Mouse (Mus musculus) kidney, postnatal 25 days (tissue): ENCODE data around the gene P4ha2.
A peak's percentile ranks its signal among the peaks of the same experiment; 100 is the strongest.

Source experiments
- DNase-seq, 2 experiments: peaks; one replicate each; pipeline ENCODE4 v3.0.0; 2021; ENCODE audit warnings: mixed read lengths in 2 of 2

Gene P4ha2

DNA sequence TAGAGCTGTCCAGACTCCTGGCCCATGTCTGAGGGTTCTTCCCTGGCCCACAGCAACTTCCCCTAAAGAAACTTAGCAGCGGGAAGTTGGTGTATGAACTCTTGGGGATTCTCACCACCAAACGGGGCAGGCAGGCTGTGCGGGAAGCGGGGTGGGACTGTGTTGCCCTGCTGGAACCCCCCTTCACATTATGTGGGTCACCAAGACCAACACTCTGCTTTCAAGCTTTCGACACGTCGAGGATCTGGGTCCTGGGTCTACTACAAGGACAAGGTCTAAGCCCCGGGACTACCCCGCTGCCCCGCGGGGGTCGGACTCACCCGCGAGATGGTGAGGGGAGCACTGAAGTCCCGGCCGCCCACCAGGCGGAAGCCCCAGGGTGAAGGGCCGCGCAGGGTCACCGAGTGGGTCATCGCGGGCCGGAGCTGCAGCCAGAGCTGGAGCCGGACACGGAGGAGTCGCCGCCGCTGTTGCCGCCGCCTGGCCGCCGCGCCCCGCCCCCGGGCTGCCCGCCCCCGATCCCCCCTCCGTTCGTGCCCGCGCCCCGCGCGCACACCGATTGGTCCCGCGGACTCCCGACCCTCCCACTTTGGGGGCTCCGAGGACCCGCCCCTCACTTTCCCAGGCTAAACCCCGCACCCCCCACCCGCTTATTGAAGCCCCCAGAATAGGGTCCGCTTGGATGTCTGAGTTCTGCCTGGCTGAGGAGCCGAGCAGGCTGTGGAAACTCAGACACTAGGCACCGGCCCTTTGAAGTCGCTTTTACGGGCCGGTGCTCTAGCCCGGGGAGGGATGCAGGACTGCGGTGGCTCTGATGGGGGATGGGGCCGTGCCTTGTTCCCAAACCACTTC is 31.1 kb upstream of the P4ha2 start, which contains the start of gene Pdlim4:
Pdlim4 (minus strand) TSS at position 495 of the 852 bp plus-strand sequence.
- peak; percentile 41 to 63 for DNase-seq

DNA sequence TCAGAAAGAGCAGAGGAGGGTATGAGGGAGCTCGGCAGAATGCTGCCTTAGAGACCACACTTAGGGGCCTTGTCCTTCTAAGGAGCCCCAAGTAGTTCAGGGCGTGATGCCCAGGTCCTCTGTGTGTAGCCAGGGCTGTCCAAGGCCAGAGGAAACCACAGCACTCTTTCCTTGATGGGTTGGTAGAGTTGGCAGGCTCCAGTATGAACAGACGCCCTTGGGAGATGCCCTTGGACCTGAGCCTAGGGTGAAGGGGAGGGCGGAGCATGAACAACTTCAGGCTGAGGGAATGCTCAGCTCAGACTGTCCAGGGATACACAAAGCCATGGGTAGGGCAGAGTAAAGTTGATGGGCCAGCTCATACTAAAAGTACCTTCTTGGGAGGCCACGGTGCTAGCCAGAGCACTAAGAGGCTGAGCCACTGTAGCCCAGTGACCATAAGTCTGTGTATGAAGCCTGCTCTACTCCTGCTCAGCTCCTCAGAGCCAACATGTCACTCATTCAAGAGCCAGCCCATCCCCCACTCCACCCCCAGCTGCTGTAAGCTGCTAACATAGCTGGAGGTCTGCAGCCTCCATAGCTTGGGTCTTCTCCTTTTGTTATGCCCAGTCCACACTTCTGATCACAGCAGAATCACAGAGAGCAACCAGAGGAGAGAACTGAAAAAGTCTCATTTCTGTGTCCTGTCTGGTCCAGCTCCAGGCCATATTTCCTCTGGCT is 28.0 kb upstream of the P4ha2 start:
- peak in 1 of 2 experiments; percentile 36 for DNase-seq

DNA sequence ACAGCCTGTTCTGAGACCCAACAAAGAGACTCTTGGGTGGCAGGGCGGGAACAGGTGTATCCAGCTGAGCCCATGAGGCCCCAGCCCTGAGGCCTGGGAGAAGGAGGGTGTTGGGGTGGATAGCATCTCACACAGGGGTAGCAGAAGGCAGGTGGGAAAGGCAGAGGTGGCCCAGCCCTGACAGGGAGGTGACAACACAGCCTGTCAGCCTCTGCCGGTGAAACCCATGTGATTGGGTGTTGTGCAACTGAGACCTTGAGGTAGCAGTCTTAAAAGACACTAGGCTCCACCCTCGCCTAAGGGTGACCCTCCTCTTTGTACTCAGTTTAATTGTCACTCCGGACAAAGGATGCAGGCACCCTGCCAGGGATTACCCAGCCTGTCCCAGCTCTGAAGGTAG is 26.6 kb upstream of the P4ha2 start:
- peak in 1 of 2 experiments; percentile 29 for DNase-seq

DNA sequence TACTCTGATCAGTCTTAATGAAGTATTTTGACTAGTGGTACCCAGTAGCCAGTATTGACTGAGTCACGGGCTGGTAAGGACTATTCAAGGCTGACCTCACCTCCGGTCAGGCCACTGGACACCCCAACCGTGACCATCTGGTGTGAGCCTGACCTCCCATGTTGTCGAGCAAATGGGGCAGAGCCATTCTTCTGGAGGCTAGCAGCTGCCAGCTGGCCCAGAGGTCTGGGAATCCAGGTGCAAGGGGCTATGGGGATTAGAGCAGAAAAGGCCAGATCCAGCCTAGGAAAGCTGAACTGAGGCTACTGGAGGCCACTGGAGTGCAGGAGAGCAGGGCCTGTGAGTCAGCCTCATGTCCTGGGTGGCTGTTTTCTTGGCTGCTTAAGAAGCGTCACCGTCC is 24.5 kb upstream of the P4ha2 start:
- no peak for DNase-seq

DNA sequence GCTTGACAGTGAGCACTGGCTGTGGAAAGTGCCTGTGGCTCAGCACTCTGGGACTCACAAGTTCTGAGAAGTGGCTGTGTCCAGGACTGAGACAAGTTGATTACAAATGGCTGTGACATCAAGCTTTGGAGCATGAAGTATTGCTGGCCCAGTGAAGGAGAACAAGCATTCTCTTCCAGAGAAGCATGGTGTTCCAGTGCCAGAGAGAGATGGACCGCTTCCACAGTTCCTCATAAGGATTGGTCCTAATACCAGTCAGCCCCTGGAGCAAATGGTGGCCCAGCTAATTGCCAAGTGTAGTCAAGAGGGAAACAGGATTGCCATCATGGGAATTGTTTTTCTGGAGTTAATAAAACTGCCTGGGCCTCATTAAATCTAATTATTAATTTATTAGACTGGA is 23.8 kb upstream of the P4ha2 start:
- peak in 1 of 2 experiments; percentile 33 for DNase-seq

DNA sequence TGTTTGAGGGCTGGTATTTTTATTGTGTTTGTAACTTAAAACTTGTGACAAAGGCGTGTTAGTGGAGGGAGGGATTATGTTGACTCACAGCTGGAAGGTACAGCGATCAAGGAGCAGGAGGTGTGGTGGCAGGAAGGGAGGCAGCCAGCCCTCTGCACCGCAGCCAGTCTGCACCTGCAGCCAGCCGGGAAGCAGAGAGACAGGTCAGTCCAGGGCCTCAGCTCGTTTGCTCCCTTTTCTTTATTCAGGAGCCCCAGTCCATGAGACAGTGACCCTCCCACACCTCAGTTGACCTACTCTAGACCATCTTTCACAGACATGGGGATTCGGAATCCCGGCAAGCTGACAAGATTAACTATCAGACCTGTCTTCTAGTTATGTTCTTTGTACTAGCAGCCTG is 19.5 kb upstream of the P4ha2 start:
- no peak for DNase-seq

DNA sequence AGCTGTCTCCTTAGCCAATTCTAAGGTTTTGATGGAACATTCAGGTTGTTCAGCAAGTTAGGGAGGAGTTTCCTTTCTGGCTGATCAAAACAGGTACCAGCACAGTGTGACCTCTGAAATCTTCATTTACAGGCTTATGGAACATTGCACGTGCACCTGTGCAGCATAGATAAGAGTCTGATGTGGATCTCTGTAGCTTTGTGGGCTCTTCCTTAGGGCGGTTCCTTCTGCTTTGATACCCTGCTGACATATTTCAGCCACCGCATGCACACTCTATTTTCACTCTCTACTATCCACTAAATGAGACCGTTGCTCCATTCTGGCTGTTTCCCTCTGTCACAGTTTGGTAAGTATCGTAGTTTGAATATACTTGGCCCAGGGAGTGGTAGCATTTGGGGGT is 17.2 kb upstream of the P4ha2 start:
- DNase-seq: no peak

DNA sequence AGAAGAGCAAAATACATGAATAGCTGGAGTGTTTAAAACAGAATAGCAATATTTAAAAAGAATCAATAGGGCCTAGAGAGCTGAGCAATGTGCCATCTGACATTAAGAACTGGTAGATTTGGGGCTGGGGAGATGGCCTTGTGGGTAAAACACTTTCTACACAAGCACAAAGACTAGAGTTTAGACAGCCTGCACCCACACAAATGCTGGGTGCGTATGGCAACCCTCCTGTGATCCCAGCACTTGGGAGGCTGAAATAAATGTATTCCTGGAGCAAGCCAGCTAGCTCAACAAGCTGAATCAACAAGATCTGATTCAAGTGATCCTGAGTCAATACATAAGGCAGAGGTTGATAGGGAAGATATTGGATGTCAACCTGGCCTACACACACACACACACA is 14.9 kb upstream of the P4ha2 start:
- no peak for DNase-seq

DNA sequence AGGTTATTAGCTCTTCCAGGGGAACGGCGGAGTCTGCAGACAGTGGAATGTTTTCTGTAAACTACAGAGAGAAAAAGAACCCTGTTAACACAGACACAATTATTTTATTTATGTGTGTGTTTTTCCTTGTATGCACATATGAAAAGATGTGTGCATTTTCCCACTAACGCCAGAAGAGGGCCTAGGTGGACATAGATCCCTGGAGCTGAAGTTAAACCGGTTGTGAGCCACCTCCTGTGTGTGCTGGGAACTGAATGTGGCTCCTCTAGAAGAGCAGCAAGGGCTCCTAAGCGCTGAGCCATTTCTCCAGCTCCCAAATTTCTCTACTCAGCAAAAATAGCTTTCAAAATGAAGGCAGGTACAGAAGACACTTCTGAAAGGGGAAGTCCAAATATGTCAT is 14.1 kb upstream of the P4ha2 start:
- DNase-seq: peak in 1 of 2 experiments; percentile 4

DNA sequence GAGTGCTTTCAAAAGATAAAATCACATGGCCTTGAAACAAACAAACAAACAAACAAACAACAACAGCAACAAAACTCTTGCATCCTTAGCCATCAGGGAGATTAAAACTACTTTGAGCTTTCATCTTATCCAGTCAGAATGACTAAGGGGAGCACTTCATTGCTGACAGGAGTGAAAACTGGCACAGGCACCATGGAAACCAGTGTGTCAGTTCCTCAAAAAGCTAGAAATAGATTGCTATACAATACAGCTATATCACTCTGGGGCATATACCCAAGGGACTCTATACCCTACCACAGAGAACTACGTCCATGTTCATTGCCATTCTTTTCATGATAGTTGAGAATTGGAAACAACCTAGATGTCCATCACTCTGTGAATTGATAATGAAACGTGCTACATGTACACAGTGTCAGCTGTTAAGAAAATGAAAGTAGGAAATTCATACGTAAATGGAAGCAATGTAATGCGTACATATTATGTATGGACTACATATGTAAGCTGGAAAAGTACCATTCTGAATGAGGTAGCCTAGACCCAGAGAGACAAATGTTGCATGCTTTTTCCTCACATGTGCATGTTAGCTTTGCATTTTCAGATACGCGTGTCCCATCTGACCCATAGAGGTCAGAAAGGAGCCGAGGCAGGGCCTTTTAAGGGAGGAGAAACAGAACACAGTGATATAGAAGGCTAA is 11.5 kb upstream of the P4ha2 start:
- DNase-seq: no peak

DNA sequence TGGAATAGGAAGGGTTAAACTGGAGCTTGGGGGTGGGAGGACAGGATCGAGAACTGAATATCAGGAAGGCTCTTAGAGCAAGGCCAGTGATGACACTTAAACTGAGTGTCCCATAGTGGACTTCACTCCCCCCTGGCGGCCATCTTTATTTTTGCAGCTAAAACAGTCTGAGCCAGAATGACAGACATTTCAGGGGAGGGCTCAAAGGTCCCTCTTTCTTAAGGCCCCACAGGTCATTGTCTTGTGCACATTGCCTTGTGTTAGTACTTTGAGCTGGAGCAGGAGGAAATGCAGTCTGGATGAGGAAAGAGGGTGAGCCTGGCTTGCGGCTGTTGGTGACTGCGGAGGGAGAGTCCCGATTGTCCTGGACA is 11.0 kb upstream of the P4ha2 start:
- peak; percentile 81 to 94 for DNase-seq

DNA sequence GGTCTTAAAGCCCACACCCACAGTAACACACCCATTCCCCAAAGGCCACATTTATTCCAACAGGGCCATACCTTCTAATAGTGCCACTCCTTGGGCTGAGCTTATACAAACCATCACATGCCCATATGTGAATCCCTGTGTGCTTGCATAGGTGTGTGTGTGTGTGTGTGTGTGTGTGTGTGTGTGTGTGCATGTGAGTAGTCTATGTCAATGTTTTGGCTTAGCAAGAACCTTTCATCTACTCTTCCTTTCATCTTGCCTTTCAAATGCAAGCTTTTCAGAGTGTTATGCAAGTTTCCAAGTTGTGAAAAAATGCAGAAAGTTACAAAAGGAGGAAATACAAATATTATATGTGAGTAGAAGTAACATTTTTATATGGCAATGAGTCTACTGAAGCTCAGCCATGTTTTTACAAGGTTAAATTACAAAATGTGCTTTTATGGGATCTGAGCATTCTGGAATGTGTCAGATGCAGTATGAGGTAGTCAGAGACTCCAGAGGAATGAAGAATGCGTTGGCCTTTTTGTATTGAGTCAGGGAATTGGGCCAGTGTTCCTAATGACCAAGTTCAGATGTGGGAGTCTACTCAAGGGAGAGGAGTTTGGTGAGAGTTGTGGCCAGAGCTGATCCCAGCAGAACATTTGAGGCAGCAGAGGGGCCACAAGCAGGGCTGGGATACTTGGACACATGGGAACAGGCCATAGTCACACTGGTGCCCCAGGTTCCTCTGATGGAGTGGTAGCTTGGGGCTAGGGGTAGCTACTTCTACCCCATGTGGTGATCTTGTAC is 9.6 kb upstream of the P4ha2 start:
- DNase-seq: peak in 1 of 2 experiments; percentile 11

DNA sequence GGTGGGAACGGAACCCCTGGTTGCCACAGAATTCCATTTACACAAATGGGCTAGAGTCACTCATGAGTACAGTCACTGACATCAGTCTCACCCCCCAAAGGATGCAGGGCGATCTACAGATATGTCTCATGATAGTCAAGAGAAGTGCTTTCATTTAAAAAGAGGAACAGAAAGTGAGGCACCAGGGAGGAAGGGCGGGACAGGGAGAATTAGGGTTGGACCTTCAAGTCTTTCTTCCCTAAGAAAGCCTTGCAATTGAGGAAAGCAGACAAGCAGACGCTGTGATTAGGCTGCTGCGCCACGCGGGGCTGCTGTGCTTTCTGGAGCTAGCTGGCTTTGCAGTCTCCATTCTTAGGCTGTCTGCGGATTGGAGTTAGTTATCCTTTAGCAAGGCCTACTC is 8.2 kb upstream of the P4ha2 start:
- peak in 1 of 2 experiments; percentile 23 for DNase-seq

DNA sequence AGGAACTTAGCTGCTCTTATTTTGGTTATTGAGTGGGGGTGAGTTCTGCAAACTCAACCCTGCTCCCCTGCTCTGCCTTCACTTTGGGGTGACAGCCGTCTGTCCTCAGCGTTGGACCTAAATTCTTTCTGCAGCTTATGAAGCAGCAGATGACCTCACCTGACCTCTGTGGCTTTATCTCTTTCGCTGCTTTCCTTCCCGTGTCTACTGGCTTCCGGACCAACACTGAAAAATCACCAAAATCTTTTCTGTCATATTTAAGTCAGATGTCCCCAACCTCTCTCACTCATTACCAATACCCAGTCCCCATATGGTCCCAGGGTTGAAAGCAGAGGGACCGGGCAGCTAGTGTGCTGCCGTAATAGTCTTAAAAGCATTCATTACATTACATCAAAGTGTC is 7.7 kb upstream of the P4ha2 start:
- DNase-seq: peak in 1 of 2 experiments; percentile 35

DNA sequence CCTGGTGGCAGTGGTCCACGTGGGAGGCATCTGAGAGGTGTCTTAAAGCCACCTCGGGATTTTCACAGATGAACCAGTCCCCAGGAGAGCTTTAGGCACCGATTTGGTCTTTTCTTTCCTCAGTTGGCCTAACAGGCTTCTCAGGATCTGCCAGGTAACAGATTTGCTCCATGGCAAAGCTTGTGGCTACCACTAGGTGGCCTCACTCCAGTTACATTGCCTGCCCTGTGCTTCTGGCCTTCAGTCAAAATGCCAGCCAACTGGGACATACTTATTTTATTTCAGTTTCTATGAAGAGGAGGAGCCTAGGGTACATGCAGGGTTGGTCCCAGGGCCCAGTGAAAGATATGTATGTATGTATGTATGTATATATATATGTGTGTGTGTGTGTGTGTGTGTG is 6.9 kb upstream of the P4ha2 start:
- DNase-seq: peak; percentile 69 to 72

DNA sequence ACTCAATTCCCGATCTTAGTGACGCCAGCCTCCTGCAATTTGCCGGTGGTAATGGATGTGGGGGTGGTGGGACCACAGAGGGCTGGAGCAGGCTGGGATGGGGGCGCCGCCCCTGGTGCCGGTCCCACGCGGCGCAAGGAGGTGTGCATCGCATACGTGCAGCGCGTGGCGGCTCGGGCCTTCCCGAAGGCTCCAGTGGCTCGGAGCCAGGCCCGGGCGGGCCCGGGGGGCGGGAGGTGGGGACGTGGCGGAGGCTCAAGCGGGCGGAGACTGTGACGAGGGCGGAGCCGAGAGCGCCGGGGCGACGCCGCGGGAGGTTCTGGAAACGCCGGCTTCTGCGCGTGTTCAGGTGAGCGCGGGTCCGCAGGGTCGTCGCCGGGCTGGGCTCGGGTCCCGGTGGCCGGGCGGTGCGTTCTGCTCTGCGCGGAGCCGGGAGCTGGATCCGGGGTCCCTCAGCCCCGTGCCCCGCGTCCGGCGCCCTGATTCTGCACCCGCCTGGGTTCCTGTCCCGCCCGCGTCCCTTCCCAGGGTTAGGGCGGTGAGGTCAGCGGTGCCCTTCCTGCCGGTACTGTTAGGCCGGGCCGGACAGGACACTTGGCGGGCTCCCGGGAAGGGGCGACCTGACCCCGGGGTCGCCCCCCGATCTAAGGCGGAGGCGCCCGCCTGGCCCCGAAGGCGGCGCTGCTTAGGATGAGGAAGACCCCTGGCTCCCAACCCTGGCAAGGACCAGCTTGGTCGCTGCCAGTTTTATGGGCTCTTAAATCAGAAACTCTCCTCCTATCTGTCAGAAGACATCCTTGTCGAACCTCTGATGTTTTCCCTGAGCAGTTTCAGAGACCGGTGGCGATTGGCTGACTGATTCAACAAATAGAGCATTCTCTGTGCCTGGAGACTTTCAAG is 1.0 kb downstream of the P4ha2 start:
- peak; percentile 80 to 88 for DNase-seq

DNA sequence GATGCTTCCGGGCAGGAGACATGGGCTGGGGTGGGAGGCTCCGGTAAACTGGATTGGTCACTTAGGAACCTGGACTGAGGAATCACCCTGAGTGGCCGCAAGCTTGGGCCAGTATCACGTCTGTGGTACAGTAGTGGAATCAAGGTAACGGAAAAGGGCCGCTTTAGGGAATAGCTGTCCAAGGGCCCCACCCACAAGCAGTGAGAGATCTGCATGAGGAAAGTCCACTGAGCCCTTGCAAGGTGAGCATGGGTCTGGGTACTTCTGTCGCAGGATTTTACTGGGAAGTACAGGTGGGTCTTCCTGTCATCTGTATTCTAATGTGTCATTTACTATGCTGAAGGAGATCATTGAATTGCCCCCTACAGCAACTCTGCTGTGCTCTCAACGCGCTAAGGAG is 1.8 kb downstream of the P4ha2 start:
- DNase-seq: no peak

DNA sequence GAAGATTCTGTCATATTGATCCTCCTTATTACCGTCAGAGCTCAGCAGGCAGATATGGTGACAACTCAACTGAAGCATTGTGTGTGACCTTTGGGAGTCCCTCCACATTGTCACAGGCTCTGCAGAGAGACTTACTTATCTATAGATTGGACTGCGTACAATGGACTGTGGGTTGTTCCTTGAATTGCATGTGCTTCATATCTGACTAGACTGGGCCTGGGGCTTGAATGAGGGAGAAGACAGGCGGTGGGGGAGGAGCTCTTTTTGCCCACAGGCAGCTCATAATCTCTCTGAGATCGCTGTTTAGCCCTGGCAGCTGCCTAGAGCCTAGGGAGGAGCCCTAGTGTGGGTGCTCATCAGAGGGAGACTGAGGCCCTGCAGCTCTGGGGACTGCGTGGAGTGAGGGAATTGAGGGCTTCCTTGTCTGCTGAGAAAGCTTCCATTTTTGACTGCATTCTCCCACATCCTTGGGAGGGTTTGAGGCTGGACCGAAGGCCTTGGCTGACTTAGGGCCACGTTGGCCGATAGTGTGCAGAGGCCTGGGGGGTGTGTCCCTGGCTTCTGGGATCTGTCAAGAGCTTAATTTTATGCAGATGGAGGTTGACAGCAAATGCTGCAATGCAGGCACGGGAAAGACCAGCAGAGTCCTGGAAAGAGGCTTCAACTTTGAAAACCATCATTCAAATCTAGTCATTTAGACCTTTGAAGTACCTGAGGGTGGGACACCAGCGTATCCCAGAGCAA is 3.0 kb downstream of the P4ha2 start:
- no peak for DNase-seq

DNA sequence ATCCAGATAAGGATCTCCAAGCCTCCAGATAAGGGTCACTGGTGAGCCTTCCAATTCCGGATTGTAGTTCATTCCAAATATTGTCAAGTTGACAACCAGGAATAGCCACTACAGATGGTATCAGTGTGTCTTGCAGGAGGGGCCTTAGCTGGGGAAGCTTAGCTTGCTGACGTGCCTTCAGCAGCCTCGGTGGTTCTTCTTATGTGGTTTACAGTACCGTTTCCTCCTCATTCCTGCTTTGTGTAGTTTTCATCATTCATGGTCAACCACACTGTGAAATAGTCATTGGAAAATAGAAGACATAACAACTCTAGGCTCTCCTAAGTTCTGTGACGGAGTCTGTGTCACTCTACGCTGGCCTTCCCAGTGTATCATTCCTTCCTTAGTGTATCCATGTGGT is 5.1 kb downstream of the P4ha2 start:
- DNase-seq: no peak

DNA sequence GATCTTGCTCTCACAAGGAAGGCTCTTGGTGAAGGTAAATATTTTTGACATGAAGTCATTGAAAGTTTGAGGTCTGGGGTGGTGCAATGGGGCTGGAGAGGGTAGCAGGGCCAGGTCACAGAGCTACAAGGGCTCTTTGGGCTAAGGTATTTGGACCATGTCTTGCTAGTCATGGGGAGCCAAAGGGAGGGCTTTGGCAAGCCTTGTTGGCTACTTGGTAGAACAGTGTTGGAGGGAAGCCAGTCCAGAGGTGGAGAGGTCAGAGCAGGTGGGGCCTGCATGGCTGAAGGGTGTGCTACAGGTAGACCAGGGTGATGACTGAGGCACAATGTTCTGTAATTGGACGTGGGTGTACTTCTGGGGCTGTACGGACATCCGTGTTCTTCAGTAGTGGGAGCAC is 6.8 kb downstream of the P4ha2 start:
- peak; percentile 77 to 85 for DNase-seq

DNA sequence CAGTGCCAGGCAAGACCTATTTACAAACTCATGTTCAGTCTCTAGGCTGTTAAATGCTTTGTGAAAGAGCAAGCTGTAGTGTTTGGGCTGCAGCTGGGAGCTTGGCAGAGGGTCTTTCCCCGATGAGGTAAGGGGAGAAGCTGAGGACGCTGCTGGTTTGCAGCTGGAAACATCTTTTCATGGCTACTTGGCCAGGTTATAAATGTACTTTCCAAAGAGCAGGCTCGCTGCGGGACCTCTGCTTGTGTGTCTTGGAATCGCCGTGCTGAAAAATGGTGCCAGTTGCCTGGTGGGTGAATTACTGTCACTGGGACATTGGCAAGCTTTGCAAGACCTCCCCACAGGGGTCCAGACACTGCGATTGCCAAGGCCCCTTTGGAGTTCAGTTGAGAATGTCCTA is 7.3 kb downstream of the P4ha2 start:
- peak in 1 of 2 experiments; percentile 20 for DNase-seq
